Mouse (Mus musculus): ENCODE data around the gene Tmem217. TPM values are rescaled to one million over a fixed set of nuclear protein-coding genes. Genes with fewer than 3 reads are reported as not detected.
A peak's percentile ranks its signal among the peaks of the same experiment; 100 is the strongest.

Tmem217 gene
- polyA plus RNA-seq, 1 experiment, result 0.20 TPM

GRCm38 (mm10) chr17:29513044-29513730 lies 39.0 kb downstream of the Tmem217 start:
- no peaks in the 10 kb centered on the region for H3K9me3 ChIP-seq
- no peaks in the 10 kb centered on the region for H3K27me3 ChIP-seq (replicated peaks)
- peak overlapping the region; percentile 6 for H3K4me3 ChIP-seq (replicated peaks)
- TF ChIP-seq GATA1 (IDR thresholded peaks at IDR 0.05; ENCODE audit: borderline replicate concordance, low read length) (no peak), FLI1 (IDR thresholded peaks at IDR 0.05; ENCODE audit: low read length) (no peak)
- peaks cover 71% of the 10 kb centered on the region for H3K4me1 ChIP-seq
- no peaks in the 10 kb centered on the region for H3K36me3 ChIP-seq (replicated peaks; ENCODE audit: low read length)

GRCm38 (mm10) chr17:29510691-29511090 lies 41.5 kb downstream of the Tmem217 start:
- H3K27me3 ChIP-seq (replicated peaks), result no peaks in the 10 kb centered on the region
- H3K4me1 ChIP-seq, result peaks cover 85% of the 10 kb centered on the region
- H3K36me3 ChIP-seq (replicated peaks; ENCODE audit: low read length), result no peaks in the 10 kb centered on the region
- TF ChIP-seq FLI1 (IDR thresholded peaks at IDR 0.05; ENCODE audit: low read length) (no peak), GATA1 (IDR thresholded peaks at IDR 0.05; ENCODE audit: borderline replicate concordance, low read length) (no peak)
- no peaks in the 10 kb centered on the region for H3K9me3 ChIP-seq
- H3K4me3 ChIP-seq (replicated peaks), result no peak overlapping the region

- Histone ChIP-seq H3K36me3 (replicated peaks; ENCODE audit: low read length) (peaks cover 7% of the 10 kb centered on the region), H3K9me3 (peaks cover 4% of the 10 kb centered on the region), H3K27me3 (replicated peaks) (no peaks in the 10 kb centered on the region), H3K4me3 (replicated peaks) (peak overlapping the region; percentile 69), H3K4me1 (peaks cover 87% of the 10 kb centered on the region)
- TF ChIP-seq GATA1 (IDR thresholded peaks at IDR 0.05; ENCODE audit: borderline replicate concordance, low read length) (no peak), FLI1 (IDR thresholded peaks at IDR 0.05; ENCODE audit: low read length) (no peak)
Measured at GRCm38 (mm10) chr17:29508927-29509608, 43.1 kb downstream of the Tmem217 start.

- Histone ChIP-seq H3K9me3 (peaks cover 8% of the 10 kb centered on the region), H3K27me3 (replicated peaks) (no peaks in the 10 kb centered on the region), H3K4me3 (replicated peaks) (peak overlapping the region; percentile 72), H3K36me3 (replicated peaks; ENCODE audit: low read length) (peaks cover 10% of the 10 kb centered on the region), H3K4me1 (peaks cover 94% of the 10 kb centered on the region)
- no peak for TF ChIP-seq FLI1 (IDR thresholded peaks at IDR 0.05; ENCODE audit: low read length)
- no peak for TF ChIP-seq GATA1 (IDR thresholded peaks at IDR 0.05; ENCODE audit: borderline replicate concordance, low read length)
Measured at GRCm38 (mm10) chr17:29503700-29504099, 48.5 kb downstream of the Tmem217 start.

GRCm38 (mm10) chr17:29502669-29503665 lies 49.2 kb downstream of the Tmem217 start:
- Histone ChIP-seq H3K4me3 (replicated peaks) (peak overlapping the region; percentile 91), H3K4me1 (peaks cover 94% of the 10 kb centered on the region)

GRCm38 (mm10) chr17:29502005-29502668 lies 50.0 kb downstream of the Tmem217 start:
- Histone ChIP-seq H3K4me1 (peaks cover 94% of the 10 kb centered on the region), H3K36me3 (replicated peaks; ENCODE audit: low read length) (peaks cover 11% of the 10 kb centered on the region), H3K27me3 (replicated peaks) (no peaks in the 10 kb centered on the region), H3K9me3 (peaks cover 8% of the 10 kb centered on the region), H3K4me3 (replicated peaks) (peak overlapping the region; percentile 91)
- no peak for TF ChIP-seq GATA1 (IDR thresholded peaks at IDR 0.05; ENCODE audit: borderline replicate concordance, low read length)
- TF ChIP-seq FLI1 (IDR thresholded peaks at IDR 0.05; ENCODE audit: low read length), result no peak

More at GRCm38 (mm10) chr17:29502669-29503665, 49.2 kb downstream of the Tmem217 start:
- TF ChIP-seq GATA1 (IDR thresholded peaks at IDR 0.05; ENCODE audit: borderline replicate concordance, low read length) (no peak), FLI1 (IDR thresholded peaks at IDR 0.05; ENCODE audit: low read length) (no peak)
- Histone ChIP-seq H3K36me3 (replicated peaks; ENCODE audit: low read length) (peaks cover 10% of the 10 kb centered on the region), H3K27me3 (replicated peaks) (no peaks in the 10 kb centered on the region), H3K9me3 (peaks cover 8% of the 10 kb centered on the region)

- Histone ChIP-seq H3K9me3 (peaks cover 8% of the 10 kb centered on the region), H3K4me1 (peaks cover 96% of the 10 kb centered on the region), H3K27me3 (replicated peaks) (no peaks in the 10 kb centered on the region), H3K36me3 (replicated peaks; ENCODE audit: low read length) (peaks cover 23% of the 10 kb centered on the region), H3K4me3 (replicated peaks) (peak overlapping the region; percentile 76)
- no peak for TF ChIP-seq GATA1 (IDR thresholded peaks at IDR 0.05; ENCODE audit: borderline replicate concordance, low read length)
- TF ChIP-seq FLI1 (IDR thresholded peaks at IDR 0.05; ENCODE audit: low read length), result no peak
Measured at GRCm38 (mm10) chr17:29500802-29501469, 51.2 kb downstream of the Tmem217 start.

GRCm38 (mm10) chr17:29500243-29500740 lies 51.9 kb downstream of the Tmem217 start:
- TF ChIP-seq FLI1 (IDR thresholded peaks at IDR 0.05; ENCODE audit: low read length) (no peak), GATA1 (IDR thresholded peaks at IDR 0.05; ENCODE audit: borderline replicate concordance, low read length) (no peak)
- Histone ChIP-seq H3K4me1 (peaks cover 91% of the 10 kb centered on the region), H3K9me3 (peaks cover 5% of the 10 kb centered on the region), H3K27me3 (replicated peaks) (no peaks in the 10 kb centered on the region), H3K4me3 (replicated peaks) (peak overlapping the region; percentile 82), H3K36me3 (replicated peaks; ENCODE audit: low read length) (peaks cover 20% of the 10 kb centered on the region)

All from megakaryocyte, embryonic 14.5 days (primary cell).